Mouse (Mus musculus): Measurements from ENCODE around the gene Bnip1.

Bnip1 gene

GRCm38 (mm10) chr17:26793068-26793765 is 12.4 kb downstream of the Bnip1 start:
- in situ Hi-C loops (cut with MboI, MseI) = loop anchor here in 1 of 2 experiments (10.0 kb wide), 1 partner anchor 92 kb away; no protein-coding TSS in a partner anchor

GRCm38 (mm10) chr17:26794744-26795143 is 13.9 kb downstream of the Bnip1 start:
- in situ Hi-C loops (cut with MboI, MseI) = loop anchor here in 1 of 2 experiments (10.0 kb wide), 1 partner anchor 90 kb away; no protein-coding TSS in a partner anchor

GRCm38 (mm10) chr17:26795386-26795785 is 14.5 kb downstream of the Bnip1 start:
- in situ Hi-C loops (cut with MboI, MseI) = loop anchor here in 1 of 2 experiments (10.0 kb wide), 1 partner anchor 89 kb away; no protein-coding TSS in a partner anchor

- in situ Hi-C loops (cut with MboI, MseI) = loop anchor here in 1 of 2 experiments (10.0 kb wide), 1 partner anchor 87 kb away; no protein-coding TSS in a partner anchor
These were observed 16.7 kb downstream of the Bnip1 start for GRCm38 (mm10) chr17:26797379-26798128.

- in situ Hi-C loops (cut with MboI, MseI) = no loop called here
These were observed 22.0 kb downstream of the Bnip1 start for GRCm38 (mm10) chr17:26802886-26803285.

- in situ Hi-C loops (cut with MboI, MseI) = loop anchor here in 1 of 2 experiments (10.0 kb wide), 1 partner anchor 1072 kb away; no protein-coding TSS in a partner anchor
These were observed 31.7 kb downstream of the Bnip1 start for GRCm38 (mm10) chr17:26812607-26813006.

GRCm38 (mm10) chr17:26813497-26813896 is 32.6 kb downstream of the Bnip1 start:
- in situ Hi-C loops (cut with MboI, MseI) = loop anchor here in 1 of 2 experiments (10.0 kb wide), 1 partner anchor 1071 kb away; no protein-coding TSS in a partner anchor

- in situ Hi-C loops (cut with MboI, MseI) = loop anchor here in 1 of 2 experiments (10.0 kb wide), 1 partner anchor 1068 kb away; no protein-coding TSS in a partner anchor
These were observed 35.9 kb downstream of the Bnip1 start for GRCm38 (mm10) chr17:26816810-26817209.

GRCm38 (mm10) chr17:26817776-26818175 is 36.9 kb downstream of the Bnip1 start:
- in situ Hi-C loops (cut with MboI, MseI) = loop anchor here in 1 of 2 experiments (10.0 kb wide), 1 partner anchor 1067 kb away; no protein-coding TSS in a partner anchor

- in situ Hi-C loops (cut with MboI, MseI) = no loop called here
These were observed 45.3 kb downstream of the Bnip1 start for GRCm38 (mm10) chr17:26826131-26826530.

GRCm38 (mm10) chr17:26833806-26834205 is 52.9 kb downstream of the Bnip1 start:
- in situ Hi-C loops (cut with MboI, MseI) = no loop called here

GRCm38 (mm10) chr17:26834302-26834965 is 53.6 kb downstream of the Bnip1 start:
- in situ Hi-C loops (cut with MboI, MseI) = no loop called here

GRCm38 (mm10) chr17:26834966-26835755 is 54.3 kb downstream of the Bnip1 start:
- in situ Hi-C loops (cut with MboI, MseI) = no loop called here

GRCm38 (mm10) chr17:26835956-26836355 is 55.1 kb downstream of the Bnip1 start:
- in situ Hi-C loops (cut with MboI, MseI) = no loop called here

- in situ Hi-C loops (cut with MboI, MseI) = no loop called here
These were observed 55.5 kb downstream of the Bnip1 start for GRCm38 (mm10) chr17:26836377-26836776.

GRCm38 (mm10) chr17:26836786-26837545 is 56.1 kb downstream of the Bnip1 start:
- in situ Hi-C loops (cut with MboI, MseI) = no loop called here

GRCm38 (mm10) chr17:26837546-26837985 is 56.7 kb downstream of the Bnip1 start:
- in situ Hi-C loops (cut with MboI, MseI) = no loop called here

- in situ Hi-C loops (cut with MboI, MseI) = no loop called here
These were observed 57.5 kb downstream of the Bnip1 start for GRCm38 (mm10) chr17:26838191-26838910.

Measured in T-helper 17 cell (primary cell).